Mouse (Mus musculus) liver, embryonic 12.5 days (tissue): ENCODE data around the gene Gatad2a. TPM values are rescaled to one million over a fixed set of nuclear protein-coding genes. Genes with fewer than 3 reads are reported as not detected.

Source experiments
- ATAC-seq: fragments of 200-750 bp; cut with Nextera tagmentation; 2 replicates; pipeline ENCODE4 v1.8.0; 2017; ENCODE audit warnings: moderate number of reproducible peaks, mild to moderate bottlenecking, moderate library complexity
- H3K27ac ChIP-seq: fragments of 300-500 bp; sonication (generic); 2 replicates; pipeline ENCODE4 v1.5.1; 2016; ENCODE audit warnings: mild to moderate bottlenecking
- H3K27me3 ChIP-seq: fragments of 300-500 bp; sonication (generic); replicated peaks from 2 replicates; pipeline ENCODE4 v1.6.1; 2016; ENCODE audit warnings: mild to moderate bottlenecking, moderate library complexity
- H3K36me3 ChIP-seq: fragments of 300-500 bp; sonication (generic); 2 replicates; pipeline ENCODE4 v1.6.1; 2016; ENCODE audit warnings: mild to moderate bottlenecking, moderate library complexity
- H3K4me1 ChIP-seq: fragments of 300-500 bp; sonication (generic); 2 replicates; pipeline ENCODE4 v1.6.1; 2016
- H3K4me2 ChIP-seq: fragments of 300-500 bp; sonication (generic); 2 replicates; pipeline ENCODE4 v1.6.1; 2016; ENCODE audit warnings: mild to moderate bottlenecking, moderate library complexity
- H3K4me3 ChIP-seq: fragments of 300-500 bp; sonication (generic); 2 replicates; pipeline ENCODE4 v1.5.1; 2016; ENCODE audit warnings: mild to moderate bottlenecking, moderate library complexity
- H3K9ac ChIP-seq: fragments of 300-500 bp; sonication (generic); 2 replicates; pipeline ENCODE4 v1.6.1; 2016; ENCODE audit warnings: mild to moderate bottlenecking, moderate library complexity
- H3K9me3 ChIP-seq: fragments of 300-500 bp; sonication (generic); replicated peaks from 2 replicates; pipeline ENCODE4 v1.6.1; 2016; ENCODE audit warnings: mild to moderate bottlenecking, moderate library complexity
- WGBS: fragments of 180-500 bp; shearing (Covaris S2); methylation state at CpG from one replicate; pipeline ENCODE4 v1.1.7; 2016; ENCODE audit not compliant: insufficient replicate concordance; 5-methylcytosine and 5-hydroxymethylcytosine counted together
- polyA plus RNA-seq: library from polyadenylated mRNA; unstranded; fragments of >200 nt; fragmentation: Nextera tagmentation; extraction: Ambion mirVana; gene quantifications from 2 replicates; pipeline ENCODE4 v1.2.1, GENCODE M21; 2016

Gene Gatad2a
- polyA plus RNA-seq, 1 experiment from 2014 or later = 60.2 TPM

DNA sequence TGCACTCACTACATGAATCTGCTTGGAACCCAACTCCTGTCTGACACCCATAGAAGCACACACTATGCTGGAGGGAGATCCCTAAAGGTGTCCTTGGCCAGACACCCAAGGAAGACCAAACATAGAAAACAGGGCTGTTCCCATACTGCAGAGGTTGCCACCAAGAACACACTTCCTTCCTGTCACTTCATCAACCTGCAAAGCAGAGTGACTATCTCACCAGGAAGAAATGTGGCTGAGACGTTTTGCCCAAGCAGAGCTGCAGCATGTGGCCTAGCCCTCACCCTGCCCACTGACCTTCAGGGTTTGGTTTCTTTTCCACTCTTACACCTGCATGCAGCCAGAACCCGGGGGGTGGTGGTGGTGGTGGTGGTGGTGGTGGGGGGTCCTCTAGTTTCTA is 62.4 kb downstream of the Gatad2a start:
- no peak overlapping the region for H3K9ac ChIP-seq
- H3K36me3 ChIP-seq = peaks cover 73% of the 10 kb centered on the region
- H3K9me3 ChIP-seq = no peaks in the 10 kb centered on the region
- no peak overlapping the region for H3K4me3 ChIP-seq
- H3K4me1 ChIP-seq = peaks cover 52% of the 10 kb centered on the region
- H3K4me2 ChIP-seq = no peak overlapping the region
- no peak for ATAC-seq
- WGBS = 56% methylated on average over 2 of the region's 2 CpGs
- H3K27me3 ChIP-seq = no peaks in the 10 kb centered on the region
- H3K27ac ChIP-seq = no peak overlapping the region

DNA sequence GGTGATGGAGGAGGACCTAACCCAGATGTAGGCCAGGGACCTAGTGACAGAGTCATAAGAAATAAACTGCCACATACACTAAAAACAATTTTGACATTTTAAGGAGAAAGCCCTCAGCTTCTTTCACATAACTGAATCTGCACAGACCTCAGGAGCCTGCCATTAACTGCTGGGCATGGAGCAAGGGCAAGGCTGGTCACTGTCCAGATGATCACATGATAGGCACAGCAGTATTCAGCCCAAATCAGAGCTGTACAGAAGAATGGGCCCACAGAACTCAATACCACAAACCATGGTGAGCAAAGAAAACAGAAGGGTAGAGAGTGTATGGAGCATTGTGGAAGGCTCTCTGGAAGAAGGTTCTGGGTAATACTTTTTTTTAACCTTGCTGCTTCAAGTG is 69.3 kb downstream of the Gatad2a start:
- peaks cover 67% of the 10 kb centered on the region for H3K36me3 ChIP-seq

DNA sequence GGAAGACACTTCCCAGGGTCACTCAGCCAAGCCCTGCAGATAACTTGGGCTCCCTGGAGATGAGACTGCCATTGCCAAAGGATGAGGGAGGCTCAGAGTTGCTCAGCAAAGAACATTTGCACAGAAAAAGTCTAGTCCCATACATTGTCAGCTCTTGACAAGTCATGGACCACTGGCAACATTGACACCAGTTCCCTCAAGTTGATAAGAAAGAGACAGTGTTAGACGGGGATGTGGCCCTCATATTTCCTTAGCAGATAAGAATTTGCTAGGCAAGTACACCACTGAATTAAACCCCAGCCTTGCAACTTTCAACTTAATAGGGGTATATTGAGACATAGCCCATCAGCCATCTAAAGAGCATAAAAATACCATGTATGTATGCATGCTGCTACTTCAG is 72.2 kb downstream of the Gatad2a start:
- Histone ChIP-seq H3K27me3 (no peaks in the 10 kb centered on the region), H3K9ac (peak overlapping the region; percentile 33; the same call in 1 of the 2 replicates), H3K36me3 (peaks cover 70% of the 10 kb centered on the region), H3K4me2 (peak overlapping the region; percentile 47), H3K9me3 (no peaks in the 10 kb centered on the region), H3K4me3 (no peak overlapping the region), H3K4me1 (peaks cover 75% of the 10 kb centered on the region), H3K27ac (peak overlapping the region; percentile 76)
- ATAC-seq = peak; percentile 55
- 24% methylated on average over 1 of the region's 1 CpGs for WGBS

More for the DNA sequence above, 69.3 kb downstream of the Gatad2a start:
- no peak overlapping the region for H3K9ac ChIP-seq
- no peaks in the 10 kb centered on the region for H3K27me3 ChIP-seq
- no peaks in the 10 kb centered on the region for H3K9me3 ChIP-seq
- H3K27ac ChIP-seq = no peak overlapping the region
- no peak for ATAC-seq
- no peak overlapping the region for H3K4me3 ChIP-seq
- H3K4me2 ChIP-seq = no peak overlapping the region
- peaks cover 52% of the 10 kb centered on the region for H3K4me1 ChIP-seq

DNA sequence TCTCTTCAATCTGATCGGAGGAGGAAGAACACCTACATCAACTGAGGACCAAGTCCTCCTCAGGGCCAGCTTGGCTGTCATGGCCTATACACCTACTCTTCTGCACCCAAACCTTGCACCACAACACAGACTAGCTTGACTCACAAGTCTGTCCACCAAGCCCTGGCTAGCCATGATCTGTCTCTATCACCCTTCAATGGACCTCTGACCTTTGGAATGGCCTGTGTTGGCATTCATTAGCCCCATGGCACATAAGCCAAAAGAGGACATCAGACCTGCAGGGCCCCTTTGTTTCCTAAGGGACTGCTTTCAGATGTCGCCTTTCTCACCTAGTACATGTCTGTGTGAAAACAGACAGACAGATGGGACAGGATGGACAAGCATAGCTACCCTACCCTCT is 75.0 kb downstream of the Gatad2a start:
- Histone ChIP-seq H3K4me1 (peaks cover 92% of the 10 kb centered on the region), H3K9me3 (no peaks in the 10 kb centered on the region), H3K4me2 (peak overlapping the region; percentile 56), H3K27ac (peak overlapping the region; percentile 79), H3K4me3 (no peak overlapping the region), H3K36me3 (peaks cover 68% of the 10 kb centered on the region), H3K27me3 (no peaks in the 10 kb centered on the region), H3K9ac (peak overlapping the region; percentile 61)
- 92% methylated on average over 2 of the region's 2 CpGs for WGBS
- no peak for ATAC-seq

DNA sequence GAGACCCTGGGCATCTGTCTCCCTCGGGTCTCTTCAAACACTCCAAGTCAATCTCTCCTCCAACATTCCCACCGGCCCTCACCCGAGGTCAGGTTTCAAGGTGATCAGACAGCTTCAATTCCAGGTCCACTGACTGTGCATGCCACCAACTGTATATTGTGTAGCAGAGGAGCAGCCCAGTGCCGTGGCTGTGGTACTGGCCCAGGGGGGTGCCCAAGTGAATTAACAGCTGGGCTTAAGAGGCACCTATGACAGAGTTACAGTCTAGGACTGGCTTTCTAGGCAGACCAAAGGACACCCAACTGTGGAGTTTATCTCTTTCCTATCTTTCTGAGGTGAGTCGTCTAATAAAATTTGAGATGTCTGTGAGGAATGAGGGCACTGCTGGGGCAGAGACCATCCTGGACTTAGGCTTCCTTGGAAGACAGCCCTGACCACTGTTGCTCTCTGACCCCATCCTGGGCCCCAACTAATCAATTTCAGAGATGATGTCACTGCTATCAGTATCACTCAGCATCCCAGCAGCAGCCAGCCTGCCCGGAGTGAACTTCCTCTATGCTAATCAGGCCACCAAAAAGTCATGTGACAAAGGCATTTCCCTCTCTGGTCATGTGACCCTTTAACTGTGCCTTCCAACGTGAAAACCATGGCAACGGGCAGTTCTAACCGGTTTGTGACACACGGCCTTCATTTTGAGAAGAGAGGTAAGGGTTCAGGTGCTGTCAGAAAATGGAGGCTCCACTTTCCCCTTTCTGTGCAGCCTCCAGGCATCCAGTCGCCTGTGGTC is 76.1 kb downstream of the Gatad2a start:
- 30% methylated on average over 11 of the region's 11 CpGs for WGBS
- Histone ChIP-seq H3K4me1 (peaks cover 82% of the 10 kb centered on the region), H3K9ac (peak overlapping the region; percentile 61), H3K9me3 (no peaks in the 10 kb centered on the region), H3K36me3 (peaks cover 68% of the 10 kb centered on the region), H3K4me3 (peak overlapping the region; percentile 12; the same call in 1 of the 2 replicates), H3K27ac (peak overlapping the region; percentile 79), H3K27me3 (no peaks in the 10 kb centered on the region), H3K4me2 (peak overlapping the region; percentile 56)
- ATAC-seq = peak; percentile 71

DNA sequence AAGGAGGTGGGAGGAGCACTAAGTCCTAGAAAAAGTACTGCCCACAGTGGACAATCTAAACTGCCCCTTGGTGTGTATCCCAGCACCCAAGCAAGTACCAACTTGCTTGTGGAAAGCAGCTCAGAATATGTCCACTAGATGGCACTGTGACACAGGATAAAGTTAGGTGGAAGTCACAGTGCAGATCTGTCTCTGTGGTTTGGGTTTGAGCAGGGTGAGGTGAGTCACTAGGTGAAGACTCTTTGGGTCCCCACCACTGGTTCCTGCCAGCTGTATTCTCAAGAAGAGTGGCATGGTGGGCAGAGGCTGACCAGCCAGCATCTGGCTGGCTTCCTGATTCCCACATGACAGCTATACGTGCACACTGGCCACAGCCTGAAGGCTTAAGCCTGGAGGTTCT is 77.2 kb downstream of the Gatad2a start:
- Histone ChIP-seq H3K36me3 (peaks cover 76% of the 10 kb centered on the region), H3K9ac (no peak overlapping the region), H3K9me3 (no peaks in the 10 kb centered on the region), H3K27ac (peak overlapping the region; percentile 79), H3K4me1 (peaks cover 71% of the 10 kb centered on the region), H3K4me2 (no peak overlapping the region), H3K4me3 (no peak overlapping the region), H3K27me3 (no peaks in the 10 kb centered on the region)
- peak; percentile 40 for ATAC-seq
- WGBS = 36% methylated on average over 1 of the region's 1 CpGs

DNA sequence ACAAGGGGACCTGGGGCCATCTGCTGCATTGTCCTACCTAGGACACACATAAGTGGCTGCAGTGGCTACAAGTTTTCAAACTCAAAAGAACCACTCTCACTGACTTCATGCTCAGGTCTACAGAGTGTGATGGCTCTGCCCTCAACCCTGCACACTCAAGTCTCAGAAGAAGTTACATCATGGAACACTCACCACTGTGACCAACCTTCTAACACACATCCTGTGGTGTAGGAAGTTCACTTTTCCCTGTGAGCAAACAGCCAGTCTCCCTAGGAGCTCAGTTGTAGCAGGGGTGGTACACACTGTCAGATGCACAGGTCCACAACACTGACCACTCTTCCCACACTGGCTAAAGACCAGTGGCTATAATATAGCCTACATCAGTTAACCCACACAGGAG is 77.7 kb downstream of the Gatad2a start:
- H3K27me3 ChIP-seq = no peaks in the 10 kb centered on the region
- no peak overlapping the region for H3K9ac ChIP-seq
- H3K36me3 ChIP-seq = peaks cover 77% of the 10 kb centered on the region
- no peaks in the 10 kb centered on the region for H3K9me3 ChIP-seq
- no peak overlapping the region for H3K27ac ChIP-seq
- H3K4me2 ChIP-seq = no peak overlapping the region
- no peak for ATAC-seq
- peaks cover 66% of the 10 kb centered on the region for H3K4me1 ChIP-seq
- H3K4me3 ChIP-seq = no peak overlapping the region

DNA sequence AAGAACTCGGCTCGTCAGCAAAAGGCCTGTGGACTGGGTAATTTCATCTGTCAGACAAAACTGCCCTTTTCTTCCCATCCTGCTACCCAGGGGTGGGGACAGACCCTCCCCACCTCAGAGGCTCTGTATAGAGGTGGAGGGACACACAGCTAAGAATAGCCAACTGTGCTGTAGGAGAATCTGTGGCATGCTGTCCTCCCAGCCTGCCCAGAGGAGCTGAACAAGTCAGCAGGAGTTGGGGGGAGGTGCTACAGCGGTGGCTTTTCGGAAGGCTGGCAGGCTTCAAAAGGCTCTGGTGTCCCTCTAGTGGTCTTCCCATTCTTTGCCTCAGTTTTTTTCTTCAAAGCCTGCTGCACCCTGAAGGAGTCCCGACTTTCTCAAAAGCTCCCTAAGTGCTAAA is 80.4 kb downstream of the Gatad2a start:
- Histone ChIP-seq H3K27me3 (no peaks in the 10 kb centered on the region), H3K4me3 (no peak overlapping the region), H3K4me2 (no peak overlapping the region), H3K9me3 (no peaks in the 10 kb centered on the region), H3K36me3 (peaks cover 80% of the 10 kb centered on the region), H3K27ac (no peak overlapping the region), H3K4me1 (peaks cover 46% of the 10 kb centered on the region), H3K9ac (no peak overlapping the region)
- WGBS = 72% methylated on average over 5 of the region's 5 CpGs
- ATAC-seq = no peak

DNA sequence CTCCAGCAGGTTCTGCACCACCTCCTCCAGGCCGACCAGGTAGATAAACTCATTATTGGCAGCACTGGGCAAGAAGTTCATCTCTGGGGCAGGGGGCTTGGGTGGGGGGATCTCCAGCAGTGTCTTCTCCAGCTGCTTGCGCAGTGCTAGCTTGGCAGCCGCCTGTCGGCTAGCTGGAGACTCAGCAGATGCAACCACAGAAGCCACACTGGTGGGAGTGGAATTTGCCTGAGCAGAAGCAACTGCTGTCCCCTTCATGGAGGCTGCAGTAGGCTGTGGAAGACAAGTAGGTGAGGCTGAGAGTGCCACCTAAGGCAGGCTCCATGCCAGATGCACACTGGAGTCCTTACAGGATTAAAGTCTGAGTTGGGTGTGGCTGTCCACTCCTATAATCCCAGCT is 81.7 kb downstream of the Gatad2a start:
- ATAC-seq = no peak

DNA sequence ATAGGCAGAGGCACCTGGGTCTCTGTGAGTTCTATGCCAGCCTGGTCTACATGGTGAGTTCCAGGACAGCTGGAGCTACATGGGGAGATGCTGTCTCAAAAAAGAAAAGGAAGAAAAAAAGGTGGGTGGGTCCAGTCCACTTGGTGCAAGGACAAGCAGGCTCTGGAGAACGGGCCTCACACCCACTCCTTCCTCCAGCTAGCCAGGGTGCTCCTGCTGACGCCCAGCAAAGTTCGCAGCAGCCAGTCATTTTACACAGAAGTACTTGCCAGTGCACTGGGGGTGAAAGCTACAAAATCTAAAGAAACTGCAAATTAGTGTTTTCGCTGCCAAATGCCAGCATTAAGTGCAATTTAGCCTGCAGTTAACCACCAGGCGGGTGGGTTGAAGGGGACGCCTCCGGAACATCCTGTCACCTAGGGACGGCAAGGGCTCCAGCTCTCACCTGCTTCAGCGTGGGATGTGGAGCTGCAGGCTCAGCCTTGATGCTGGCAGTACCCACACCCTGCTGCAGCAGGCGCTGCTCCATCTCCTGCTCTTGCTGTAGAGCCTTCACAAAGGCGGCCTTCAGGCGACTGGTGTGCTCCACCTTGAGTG is 83.6 kb downstream of the Gatad2a start:
- Histone ChIP-seq H3K9ac (no peak overlapping the region), H3K9me3 (no peaks in the 10 kb centered on the region), H3K4me1 (peaks cover 15% of the 10 kb centered on the region), H3K4me3 (no peak overlapping the region), H3K27me3 (no peaks in the 10 kb centered on the region), H3K4me2 (no peak overlapping the region), H3K36me3 (peaks cover 100% of the 10 kb centered on the region), H3K27ac (no peak overlapping the region)
- WGBS = 86% methylated on average over 12 of the region's 12 CpGs
- ATAC-seq = no peak

More for the DNA sequence above, 81.7 kb downstream of the Gatad2a start:
- H3K4me1 ChIP-seq = peaks cover 34% of the 10 kb centered on the region
- H3K27ac ChIP-seq = no peak overlapping the region
- H3K9ac ChIP-seq = no peak overlapping the region
- H3K4me2 ChIP-seq = no peak overlapping the region
- no peaks in the 10 kb centered on the region for H3K9me3 ChIP-seq
- 84% methylated on average over 4 of the region's 4 CpGs for WGBS
- H3K27me3 ChIP-seq = no peaks in the 10 kb centered on the region
- no peak overlapping the region for H3K4me3 ChIP-seq
- peaks cover 92% of the 10 kb centered on the region for H3K36me3 ChIP-seq

DNA sequence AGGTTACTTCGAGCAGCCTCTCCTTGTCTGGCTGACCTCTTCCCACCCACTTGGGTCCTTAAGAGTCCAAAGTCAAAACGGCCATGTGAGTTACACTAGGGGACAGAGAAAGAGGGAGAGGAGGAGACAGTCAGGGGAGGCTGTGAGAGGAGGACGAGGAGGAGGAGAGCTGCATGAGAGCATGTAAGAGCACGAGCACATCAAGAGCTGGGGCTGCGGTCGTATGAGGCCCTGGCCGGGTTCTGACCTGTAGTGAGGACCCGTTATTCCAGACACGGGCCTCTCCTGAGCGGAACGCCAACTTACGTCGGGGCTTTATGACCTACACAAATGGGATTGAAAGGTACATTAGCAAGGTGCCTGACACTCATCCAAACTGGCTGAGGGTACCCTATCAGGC is 84.3 kb downstream of the Gatad2a start:
- Histone ChIP-seq H3K4me3 (no peak overlapping the region), H3K9me3 (no peaks in the 10 kb centered on the region), H3K36me3 (peaks cover 98% of the 10 kb centered on the region), H3K27ac (no peak overlapping the region), H3K27me3 (no peaks in the 10 kb centered on the region), H3K9ac (no peak overlapping the region), H3K4me2 (no peak overlapping the region), H3K4me1 (peaks cover 13% of the 10 kb centered on the region)
- no peak for ATAC-seq
- 90% methylated on average over 13 of the region's 13 CpGs for WGBS

DNA sequence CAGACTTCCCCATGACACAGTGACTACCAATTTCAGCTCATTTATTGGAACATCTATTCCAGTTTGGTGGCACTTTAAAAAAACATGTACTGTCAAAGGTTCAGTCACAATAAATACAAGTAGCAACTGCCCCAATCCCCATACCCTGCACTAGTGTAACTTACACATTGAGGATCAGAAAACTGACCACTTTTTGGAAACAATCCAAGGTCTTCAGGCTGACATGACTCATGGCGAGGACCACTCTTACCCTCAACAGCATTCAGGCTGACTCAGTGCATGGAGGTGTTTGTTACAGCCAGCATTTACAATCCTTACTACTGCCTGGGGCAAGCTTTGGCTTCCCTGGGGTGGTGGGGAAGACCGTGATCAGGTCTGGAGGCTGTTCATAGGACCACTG is 89.1 kb downstream of the Gatad2a start:
- Histone ChIP-seq H3K4me1 (peaks cover 43% of the 10 kb centered on the region), H3K9ac (no peak overlapping the region), H3K9me3 (no peaks in the 10 kb centered on the region), H3K27me3 (no peaks in the 10 kb centered on the region), H3K4me3 (no peak overlapping the region), H3K4me2 (no peak overlapping the region), H3K27ac (no peak overlapping the region), H3K36me3 (peaks cover 50% of the 10 kb centered on the region)
- WGBS = 77% methylated on average over 2 of the region's 2 CpGs
- no peak for ATAC-seq
